Mouse (Mus musculus) kidney, embryonic 15.5 days (tissue): ENCODE results near the gene 1700001O22Rik. TPM values are rescaled to one million over a fixed set of nuclear protein-coding genes. Genes with fewer than 3 reads are reported as not detected.

Source experiments
- ATAC-seq: fragments of 200-750 bp; cut with Nextera tagmentation; replicated peaks from 2 replicates; pipeline ENCODE4 v1.8.0; 2017; ENCODE audit warnings: moderate TSS enrichment; ENCODE audit not compliant: low FRiP score
- H3K27ac ChIP-seq: fragments of 300-500 bp; sonication (generic); 2 replicates; pipeline ENCODE4 v1.5.1; 2015; ENCODE audit warnings: mild to moderate bottlenecking, inconsistent platforms
- H3K27me3 ChIP-seq: fragments of 300-500 bp; sonication (generic); 2 replicates; pipeline ENCODE4 v1.6.1; 2015; ENCODE audit warnings: inconsistent platforms
- H3K36me3 ChIP-seq: fragments of 300-500 bp; sonication (generic); 2 replicates; pipeline ENCODE4 v1.6.1; 2015; ENCODE audit warnings: inconsistent platforms
- H3K4me1 ChIP-seq: fragments of 300-500 bp; sonication (generic); 2 replicates; pipeline ENCODE4 v1.6.1; 2015; ENCODE audit warnings: inconsistent platforms
- H3K4me2 ChIP-seq: fragments of 300-500 bp; sonication (generic); 2 replicates; pipeline ENCODE4 v1.6.1; 2015; ENCODE audit warnings: moderate library complexity, mild to moderate bottlenecking, inconsistent platforms
- H3K4me3 ChIP-seq: fragments of 300-500 bp; sonication (generic); replicated peaks from 2 replicates; pipeline ENCODE4 v1.5.1; 2015; ENCODE audit warnings: mild to moderate bottlenecking, inconsistent platforms
- H3K9ac ChIP-seq: fragments of 300-500 bp; sonication (generic); 2 replicates; pipeline ENCODE4 v1.6.1; 2015; ENCODE audit warnings: mild to moderate bottlenecking, inconsistent platforms
- H3K9me3 ChIP-seq: fragments of 300-500 bp; sonication (generic); replicated peaks from 2 replicates; pipeline ENCODE4 v1.6.1; 2016; ENCODE audit warnings: inconsistent platforms
- WGBS: fragments of 180-500 bp; shearing (Covaris S2); methylation state at CpG from one replicate; pipeline ENCODE4 v1.1.7; 2015; ENCODE audit warnings: mixed read lengths; 5-methylcytosine and 5-hydroxymethylcytosine counted together
- polyA plus RNA-seq: library from polyadenylated mRNA; unstranded; fragments of >200 nt; fragmentation: Nextera tagmentation; extraction: Ambion mirVana; gene quantifications from 2 replicates; pipeline ENCODE4 v1.2.1, GENCODE M21; 2015

Gene 1700001O22Rik
- polyA plus RNA-seq, 1 experiment from 2014 or later = 3.5 TPM

GRCm38 (mm10) chr2:30759088-30759374 is 44.4 kb downstream of the 1700001O22Rik start:
- Histone ChIP-seq H3K9ac (peak overlapping the region; percentile 37), H3K4me3 (no peak overlapping the region)
- ATAC-seq = 0 out of 2 replicates have a peak, but pooled peaks have one; percentile 12

GRCm38 (mm10) chr2:30758341-30759087 is 44.9 kb downstream of the 1700001O22Rik start:
- H3K4me1 ChIP-seq = peaks cover 53% of the 10 kb centered on the region
- H3K9me3 ChIP-seq = peaks cover 5% of the 10 kb centered on the region; the same call in 1 of the 2 replicates
- no peaks in the 10 kb centered on the region for H3K27me3 ChIP-seq
- peak overlapping the region; percentile 37 for H3K9ac ChIP-seq
- H3K4me2 ChIP-seq = peak overlapping the region; percentile 44
- no peak overlapping the region for H3K4me3 ChIP-seq
- H3K36me3 ChIP-seq = no peaks in the 10 kb centered on the region
- 1% methylated on average over 17 of the region's 17 CpGs for WGBS
- peak overlapping the region; percentile 99 for H3K27ac ChIP-seq
- peak; percentile 91 for ATAC-seq

More at GRCm38 (mm10) chr2:30759088-30759374, 44.4 kb downstream of the 1700001O22Rik start:
- H3K36me3 ChIP-seq = no peaks in the 10 kb centered on the region
- peaks cover 5% of the 10 kb centered on the region; the same call in 1 of the 2 replicates for H3K9me3 ChIP-seq
- H3K4me2 ChIP-seq = peak overlapping the region; percentile 44
- peak overlapping the region; percentile 99 for H3K27ac ChIP-seq
- H3K4me1 ChIP-seq = peaks cover 50% of the 10 kb centered on the region
- H3K27me3 ChIP-seq = no peaks in the 10 kb centered on the region
- 27% methylated on average over 4 of the region's 4 CpGs for WGBS

- no peak for ATAC-seq
- H3K9ac ChIP-seq = no peak overlapping the region
Measured at GRCm38 (mm10) chr2:30756962-30757715, 46.3 kb downstream of the 1700001O22Rik start.

GRCm38 (mm10) chr2:30755985-30756765 is 47.3 kb downstream of the 1700001O22Rik start:
- H3K4me2 ChIP-seq = no peak overlapping the region
- no peak overlapping the region for H3K4me3 ChIP-seq
- ATAC-seq = no peak
- peaks cover 5% of the 10 kb centered on the region; the same call in 1 of the 2 replicates for H3K9me3 ChIP-seq
- 90% methylated on average over 6 of the region's 6 CpGs for WGBS
- no peak overlapping the region for H3K9ac ChIP-seq
- H3K27ac ChIP-seq = no peak overlapping the region
- peaks cover 57% of the 10 kb centered on the region for H3K4me1 ChIP-seq
- no peaks in the 10 kb centered on the region for H3K36me3 ChIP-seq
- H3K27me3 ChIP-seq = no peaks in the 10 kb centered on the region

More at GRCm38 (mm10) chr2:30756962-30757715, 46.3 kb downstream of the 1700001O22Rik start:
- no peak overlapping the region for H3K4me3 ChIP-seq
- no peak overlapping the region for H3K4me2 ChIP-seq
- H3K27ac ChIP-seq = peak overlapping the region; percentile 99
- H3K4me1 ChIP-seq = peaks cover 59% of the 10 kb centered on the region
- H3K36me3 ChIP-seq = no peaks in the 10 kb centered on the region
- WGBS = 88% methylated on average over 10 of the region's 10 CpGs
- H3K27me3 ChIP-seq = no peaks in the 10 kb centered on the region
- H3K9me3 ChIP-seq = peaks cover 5% of the 10 kb centered on the region; the same call in 1 of the 2 replicates

GRCm38 (mm10) chr2:30754831-30755230 is 48.6 kb downstream of the 1700001O22Rik start:
- peaks cover 50% of the 10 kb centered on the region for H3K4me1 ChIP-seq
- ATAC-seq = no peak
- 78% methylated on average over 3 of the region's 3 CpGs for WGBS
- H3K27ac ChIP-seq = no peak overlapping the region
- no peak overlapping the region for H3K4me2 ChIP-seq
- H3K4me3 ChIP-seq = no peak overlapping the region
- H3K9me3 ChIP-seq = peaks cover 5% of the 10 kb centered on the region; the same call in 1 of the 2 replicates
- no peaks in the 10 kb centered on the region for H3K27me3 ChIP-seq
- no peak overlapping the region for H3K9ac ChIP-seq
- H3K36me3 ChIP-seq = no peaks in the 10 kb centered on the region

- peak; percentile 46 for ATAC-seq
- peak overlapping the region; percentile 5; the same call in 1 of the 2 replicates for H3K9ac ChIP-seq
- no peaks in the 10 kb centered on the region for H3K36me3 ChIP-seq
- H3K9me3 ChIP-seq = peaks cover 5% of the 10 kb centered on the region; the same call in 1 of the 2 replicates
- H3K4me2 ChIP-seq = 0 out of 2 replicates have a peak overlapping the region, but pooled peaks have one; percentile 6
- H3K27ac ChIP-seq = peak overlapping the region; percentile 74
- no peaks in the 10 kb centered on the region for H3K27me3 ChIP-seq
- no peak overlapping the region for H3K4me3 ChIP-seq
- peaks cover 40% of the 10 kb centered on the region for H3K4me1 ChIP-seq
- WGBS = 29% methylated on average over 18 of the region's 18 CpGs
Measured at GRCm38 (mm10) chr2:30753219-30753618, 50.2 kb downstream of the 1700001O22Rik start.

- no peak for ATAC-seq
- Histone ChIP-seq H3K9ac (no peak overlapping the region), H3K27me3 (no peaks in the 10 kb centered on the region), H3K27ac (no peak overlapping the region), H3K4me1 (peaks cover 33% of the 10 kb centered on the region), H3K4me2 (no peak overlapping the region), H3K4me3 (no peak overlapping the region), H3K36me3 (no peaks in the 10 kb centered on the region), H3K9me3 (peaks cover 5% of the 10 kb centered on the region; the same call in 1 of the 2 replicates)
- WGBS = 97% methylated on average over 5 of the region's 5 CpGs
Measured at GRCm38 (mm10) chr2:30752471-30752870, 51.0 kb downstream of the 1700001O22Rik start.

- Histone ChIP-seq H3K27me3 (no peaks in the 10 kb centered on the region), H3K4me2 (no peak overlapping the region), H3K27ac (peak overlapping the region; percentile 75), H3K9ac (no peak overlapping the region), H3K9me3 (no peaks in the 10 kb centered on the region), H3K4me3 (no peak overlapping the region), H3K36me3 (no peaks in the 10 kb centered on the region), H3K4me1 (peaks cover 22% of the 10 kb centered on the region)
- no peak for ATAC-seq
- WGBS = 64% methylated on average over 5 of the region's 5 CpGs
Measured at GRCm38 (mm10) chr2:30750025-30750424, 53.4 kb downstream of the 1700001O22Rik start.

- Histone ChIP-seq H3K4me3 (no peak overlapping the region), H3K9ac (no peak overlapping the region), H3K27ac (no peak overlapping the region), H3K4me1 (peaks cover 33% of the 10 kb centered on the region), H3K36me3 (no peaks in the 10 kb centered on the region), H3K4me2 (no peak overlapping the region), H3K27me3 (no peaks in the 10 kb centered on the region), H3K9me3 (no peaks in the 10 kb centered on the region)
- ATAC-seq = no peak
- WGBS = 87% methylated on average over 4 of the region's 4 CpGs
Measured at GRCm38 (mm10) chr2:30747602-30748162, 55.8 kb downstream of the 1700001O22Rik start.
